Mouse (Mus musculus): Measurements from ENCODE around the gene Gatd1.

DNA sequence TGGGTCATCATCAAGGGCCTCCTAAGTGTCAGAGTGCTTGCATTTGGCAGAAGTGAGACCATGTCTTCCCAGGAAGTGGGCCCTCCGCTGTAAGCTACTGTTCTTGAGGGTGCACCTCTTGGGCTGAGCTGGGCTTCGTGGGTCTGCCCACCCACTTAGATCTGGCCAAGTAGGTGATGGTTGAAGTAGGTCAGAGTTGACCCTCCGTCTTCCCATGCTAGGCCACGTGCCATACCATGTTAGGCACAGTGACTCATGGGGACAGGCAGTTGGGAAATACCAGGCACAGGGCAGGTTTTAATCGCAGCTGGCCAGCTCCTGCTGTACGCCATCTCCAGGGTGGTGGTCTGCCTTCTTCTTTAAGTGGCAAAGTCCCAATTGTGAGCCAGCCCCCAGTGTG is 42.8 kb upstream of the Gatd1 start:
- TF ChIP-seq POLR2A (IDR thresholded peaks at IDR 0.05; ENCODE audit: borderline replicate concordance, low read depth, low read length) (no peak), CTCF (IDR thresholded peaks at IDR 0.05; ENCODE audit: low read depth, low read length) (no peak)
